Mouse (Mus musculus): ENCODE data around the gene Parvb.

GRCm38 (mm10) chr15:84355081-84355480, 123.2 kb downstream of the Parvb start:
- TF ChIP-seq MYOG (IDR thresholded peaks at IDR 0.05; ENCODE audit: control insufficient read depth, extremely low read depth, insufficient read length) (no peak), CTCF (IDR thresholded peaks at IDR 0.05; ENCODE audit: control insufficient read depth, insufficient read depth, insufficient read length) (no peak), MAX (IDR thresholded peaks at IDR 0.05) (no peak), USF1 (IDR thresholded peaks at IDR 0.05; ENCODE audit: low read depth) (no peak), MYOD1 (IDR thresholded peaks at IDR 0.05; ENCODE audit: control insufficient read depth, insufficient read length, low read depth) (no peak), CEBPB (IDR thresholded peaks at IDR 0.05; ENCODE audit: low read depth) (no peak)

Measured in C2C12 (cell line).